Mouse (Mus musculus) embryo, embryonic 9.5 days (tissue): ENCODE results near the gene Nufip2.
A peak's percentile ranks its signal among the peaks of the same experiment; 100 is the strongest.
"Not testable (repeated sequence)": the region's sequence is repeated elsewhere in the genome, so short reads cannot be mapped to it uniquely, and the experiment has no call there.

Source experiments
- DNase-seq: peaks from one replicate; pipeline ENCODE4 v3.0.0-alpha.2; 2017; ENCODE audit errors: extremely low spot score

Nufip2 gene

DNA sequence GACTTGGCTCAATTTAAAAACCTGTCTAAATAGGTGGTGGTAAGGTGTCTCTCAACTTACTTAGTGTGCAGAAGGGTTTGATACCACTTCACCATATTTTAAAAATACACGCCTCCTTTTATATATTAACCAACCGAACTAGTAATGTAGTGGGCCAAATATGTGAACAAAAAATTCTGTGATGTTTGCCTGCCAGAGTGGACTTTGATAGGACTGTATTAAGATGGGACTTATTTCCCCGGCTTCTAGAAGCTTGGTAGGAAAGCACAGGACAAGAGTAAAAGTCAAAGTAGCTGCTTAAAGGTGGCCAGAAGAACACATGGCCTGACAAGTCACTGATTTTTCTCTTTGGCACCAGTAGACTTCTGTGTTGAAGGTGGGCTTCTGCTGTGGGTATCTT lies 27.8 kb downstream of the Nufip2 start:
- no peak for DNase-seq

DNA sequence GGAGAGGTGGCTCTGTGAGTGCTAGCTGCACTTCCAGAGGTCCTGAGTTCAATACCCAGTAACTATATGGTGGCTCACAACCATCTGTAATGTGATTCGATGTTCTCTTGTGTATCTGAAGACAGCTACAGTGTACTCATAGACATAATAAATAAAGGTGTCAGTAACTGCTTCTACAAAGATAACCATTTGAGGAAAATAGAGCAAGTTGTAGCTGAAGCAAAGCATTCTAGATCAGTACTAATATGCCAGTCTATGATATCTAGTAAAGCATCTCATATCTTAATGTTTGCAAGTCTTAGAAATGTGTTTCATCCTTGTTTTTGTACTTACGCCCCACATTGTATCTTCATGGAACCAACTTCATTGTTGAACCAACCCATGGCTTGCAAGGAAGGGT lies 33.1 kb downstream of the Nufip2 start:
- no peak for DNase-seq

DNA sequence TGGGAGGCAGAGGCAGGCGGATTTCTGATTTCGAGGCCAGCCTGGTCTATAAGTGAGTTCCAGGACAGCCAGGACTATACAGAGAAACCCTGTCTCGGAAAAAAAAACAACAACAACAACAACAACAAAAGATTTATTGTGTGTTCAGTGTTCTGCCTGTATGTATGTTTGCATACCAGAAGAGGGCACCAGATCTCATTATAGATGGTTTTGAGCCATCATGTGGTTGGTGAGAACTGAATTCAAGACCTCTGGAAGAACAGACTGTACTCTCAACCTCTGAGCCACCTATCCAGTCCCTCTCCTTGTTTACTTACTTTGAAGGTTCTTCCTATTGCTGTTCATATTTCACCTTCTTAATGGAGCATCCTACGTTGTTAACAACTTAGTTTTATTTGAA lies 35.4 kb downstream of the Nufip2 start:
- no peak for DNase-seq

DNA sequence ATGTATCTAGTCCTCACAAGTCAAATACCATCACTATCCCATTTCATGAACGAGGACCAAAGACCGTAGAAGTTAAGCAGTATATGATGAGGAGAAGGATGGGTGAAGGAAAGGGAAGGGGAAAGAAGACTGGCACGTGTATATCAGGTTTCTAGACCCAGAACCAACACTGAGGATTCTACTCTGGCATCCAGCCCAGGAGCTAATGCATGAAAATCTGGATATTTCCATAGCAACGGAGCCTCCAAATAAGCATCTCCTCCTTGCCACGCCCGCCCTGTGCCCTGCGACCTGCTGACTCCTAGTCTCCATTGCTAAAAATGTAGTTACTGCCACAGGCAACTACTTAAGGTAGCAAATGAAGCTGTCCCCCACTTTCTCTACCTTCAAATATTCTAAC lies 38.8 kb downstream of the Nufip2 start:
- no peak for DNase-seq

DNA sequence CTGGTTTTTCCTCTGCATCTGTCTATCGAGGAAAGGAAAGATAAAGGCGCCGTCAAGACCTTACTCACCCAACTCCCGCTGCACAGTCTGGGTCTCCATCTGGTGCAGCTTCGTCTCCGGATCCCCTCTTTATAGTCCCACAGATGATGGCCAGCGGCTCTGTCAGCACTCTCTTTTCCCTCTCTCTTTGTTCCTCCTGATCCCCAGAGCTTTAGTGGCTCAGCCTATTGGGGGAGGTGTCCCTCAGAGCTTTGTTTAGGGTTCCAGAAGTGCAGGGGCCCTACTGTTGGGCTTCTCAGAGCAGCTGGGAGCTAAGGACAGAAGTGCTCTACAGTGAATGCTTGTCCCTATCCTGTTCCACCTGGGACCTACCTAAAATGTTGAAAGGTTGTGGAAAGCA lies 39.2 kb downstream of the Nufip2 start, which contains the start of gene Cryba1:
Cryba1 (minus strand) TSS at position 101 of the 400 bp plus-strand sequence.
- no peak for DNase-seq

DNA sequence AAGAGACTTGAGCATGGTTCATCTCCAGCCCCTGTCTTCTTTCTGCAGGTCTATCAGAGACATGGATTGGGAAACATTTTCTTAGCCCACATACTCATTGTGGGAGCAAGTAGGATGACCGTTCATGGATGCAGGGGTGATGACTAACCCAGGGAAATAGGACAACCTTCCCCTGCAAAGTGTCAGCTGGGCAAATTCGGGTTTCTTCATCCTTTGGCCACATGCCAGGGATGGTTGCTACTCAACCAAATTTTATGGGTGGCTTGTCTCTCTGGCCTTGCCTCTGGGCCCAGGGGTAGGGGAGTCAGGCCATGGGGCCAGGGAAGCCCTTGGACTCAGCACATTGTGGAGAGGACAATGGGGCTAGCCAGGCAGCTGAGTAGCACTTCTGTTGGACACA lies 42.6 kb downstream of the Nufip2 start:
- no peak for DNase-seq

DNA sequence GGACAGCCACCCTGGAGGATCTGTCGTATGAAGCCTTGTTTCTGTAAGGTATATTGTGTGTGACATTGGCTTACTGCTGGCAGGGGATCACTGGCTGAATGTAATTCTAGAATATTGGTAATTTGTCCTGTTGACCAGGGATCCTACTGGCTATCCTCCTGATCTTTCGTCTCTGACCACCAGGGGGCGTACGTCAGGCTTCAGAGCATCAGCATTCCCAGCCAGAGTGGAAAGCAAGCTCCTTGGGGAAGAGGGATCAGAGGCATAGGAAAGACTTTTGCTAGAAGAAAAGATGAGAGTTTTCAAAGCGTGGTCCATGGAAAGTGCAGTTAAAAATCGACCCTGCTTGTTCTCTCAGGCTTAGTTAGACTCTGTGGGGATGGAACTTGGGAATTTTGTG lies 51.3 kb downstream of the Nufip2 start:
- DNase-seq, result peak; percentile 77

DNA sequence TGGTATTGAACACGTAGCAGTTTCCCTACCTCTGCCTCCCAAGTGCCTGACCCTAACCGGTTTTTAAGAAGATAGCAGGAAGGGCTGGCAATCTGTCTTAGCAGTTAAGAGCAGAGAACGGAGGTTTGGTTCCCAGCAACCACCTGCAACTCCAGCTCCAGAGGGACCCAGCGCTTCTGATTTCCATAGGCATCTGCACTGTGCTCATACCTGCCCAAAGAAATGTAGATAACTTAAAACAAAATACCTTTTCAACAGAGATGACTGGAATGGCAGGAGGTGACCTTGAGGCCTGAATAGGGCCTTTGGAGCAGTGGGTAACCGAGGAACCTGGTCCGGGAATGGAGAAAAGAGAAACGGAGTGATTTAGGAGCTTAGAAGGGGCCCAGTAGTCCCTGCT lies 52.6 kb downstream of the Nufip2 start:
- no peak for DNase-seq

DNA sequence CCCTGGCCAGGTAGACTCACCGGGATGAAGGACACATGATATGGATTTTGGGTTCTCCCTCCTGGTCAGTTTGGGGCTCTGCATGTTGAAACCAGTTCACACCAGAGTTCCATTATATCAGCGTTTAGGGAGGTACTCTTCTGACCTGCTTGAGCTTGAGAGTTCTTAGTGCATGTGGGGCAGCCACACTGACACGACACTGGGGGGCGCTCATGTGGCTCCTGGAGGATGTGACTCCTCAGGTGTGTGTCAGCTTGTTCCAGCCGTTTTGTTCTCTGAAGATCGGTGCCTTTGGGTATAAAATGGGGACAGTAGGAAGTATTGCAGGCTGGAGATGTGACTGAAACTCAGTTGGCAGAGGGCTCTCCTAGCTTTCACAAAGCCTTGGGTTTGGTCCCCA lies 58.0 kb downstream of the Nufip2 start:
- DNase-seq, result no peak

DNA sequence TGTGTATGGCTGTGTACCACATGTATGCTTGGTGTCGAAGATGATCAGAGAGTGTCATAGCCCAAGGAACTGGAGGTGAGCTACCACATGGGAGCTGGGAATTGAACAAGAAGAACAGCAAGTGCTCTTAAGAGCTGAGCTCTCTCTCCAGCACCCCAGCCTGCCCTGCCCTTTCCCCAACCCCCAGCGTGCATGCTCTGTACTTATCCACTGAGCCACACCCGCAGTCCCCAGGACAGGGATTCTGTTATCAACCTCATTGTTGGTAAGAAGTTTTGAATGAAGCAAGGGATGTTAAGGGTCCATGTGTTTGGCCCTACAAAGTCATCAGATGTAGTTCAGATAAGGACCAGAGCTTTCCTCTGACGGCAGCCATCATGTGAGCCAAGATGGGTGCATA lies 60.7 kb downstream of the Nufip2 start:
- no peak for DNase-seq

DNA sequence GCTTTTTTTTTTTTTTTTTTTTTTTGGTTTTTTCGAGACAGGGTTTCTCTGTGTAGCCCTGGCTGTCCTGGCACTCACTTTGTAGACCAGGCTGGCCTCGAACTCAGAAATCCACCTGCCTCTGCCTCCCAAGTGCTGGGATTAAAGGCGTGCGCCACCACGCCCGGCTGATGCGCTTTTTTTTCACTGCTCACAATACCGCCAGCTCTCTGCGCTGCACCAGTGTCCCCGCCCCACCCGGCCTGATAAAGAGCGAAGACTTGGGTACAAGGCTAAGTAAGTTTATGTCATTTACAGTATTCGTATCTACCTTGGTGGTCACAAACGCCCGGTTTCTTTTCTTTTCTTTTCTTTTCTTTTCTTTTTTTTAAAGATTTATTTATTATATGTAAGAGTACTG lies 61.1 kb downstream of the Nufip2 start:
- not testable (repeated sequence) for DNase-seq

DNA sequence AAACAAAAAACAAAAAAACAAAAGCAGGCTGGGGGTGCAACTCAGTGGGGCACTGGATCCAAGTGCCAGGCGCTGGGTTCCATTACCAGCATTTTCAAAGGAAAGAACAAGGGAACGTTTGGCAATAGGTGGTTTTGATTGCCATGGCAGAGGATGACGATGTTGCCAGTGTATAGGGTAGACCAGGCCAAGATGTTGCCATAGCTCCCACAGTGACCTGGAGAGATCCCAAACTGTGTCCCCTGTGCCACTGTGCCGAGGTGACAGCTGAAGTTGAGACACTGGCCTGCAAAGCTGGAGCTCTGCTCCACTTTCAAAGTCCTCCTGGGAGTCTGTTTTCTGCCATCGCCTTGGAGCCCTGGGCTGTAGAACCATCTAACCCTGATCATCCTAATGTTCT lies 63.0 kb downstream of the Nufip2 start:
- DNase-seq, result no peak

DNA sequence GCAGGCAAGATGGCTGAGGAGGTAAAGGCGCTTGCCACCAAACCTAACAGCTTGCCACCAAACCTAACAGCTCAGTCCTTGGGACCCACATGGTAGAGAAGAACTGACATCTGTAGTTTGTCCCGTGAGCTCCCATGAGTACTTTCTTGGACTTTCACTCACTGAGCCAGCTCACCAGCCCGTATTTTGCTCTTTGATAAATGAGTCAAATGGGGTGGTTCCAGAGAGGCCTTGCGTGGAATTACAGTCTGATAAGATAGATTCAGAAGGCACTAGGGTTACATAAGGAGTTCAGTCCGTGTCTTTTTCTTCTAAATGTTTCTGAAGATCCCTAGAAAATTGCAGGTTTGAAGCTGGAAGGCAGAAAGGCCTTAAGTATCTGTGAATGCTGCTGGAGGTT lies 66.6 kb downstream of the Nufip2 start:
- no peak for DNase-seq

DNA sequence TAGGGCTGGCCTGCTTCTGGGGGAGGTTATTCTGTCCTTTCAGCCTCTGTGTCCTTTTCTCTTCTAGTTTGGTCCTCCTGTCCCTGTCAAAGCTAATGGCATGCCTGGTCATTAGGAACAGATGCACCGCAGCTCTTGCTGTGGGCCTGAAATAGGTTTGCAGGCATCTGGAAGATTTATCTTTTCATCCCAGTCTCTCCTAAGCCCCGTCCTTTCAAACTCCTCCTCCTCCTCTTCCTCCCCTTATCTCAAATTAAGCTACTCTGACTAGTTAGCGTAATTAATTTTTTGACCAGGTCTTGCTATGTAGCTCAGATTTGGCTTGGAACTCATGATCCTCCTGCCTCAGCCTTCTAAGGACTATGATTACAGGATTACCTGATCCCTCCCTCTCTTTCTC lies 67.5 kb downstream of the Nufip2 start:
- DNase-seq, result no peak

DNA sequence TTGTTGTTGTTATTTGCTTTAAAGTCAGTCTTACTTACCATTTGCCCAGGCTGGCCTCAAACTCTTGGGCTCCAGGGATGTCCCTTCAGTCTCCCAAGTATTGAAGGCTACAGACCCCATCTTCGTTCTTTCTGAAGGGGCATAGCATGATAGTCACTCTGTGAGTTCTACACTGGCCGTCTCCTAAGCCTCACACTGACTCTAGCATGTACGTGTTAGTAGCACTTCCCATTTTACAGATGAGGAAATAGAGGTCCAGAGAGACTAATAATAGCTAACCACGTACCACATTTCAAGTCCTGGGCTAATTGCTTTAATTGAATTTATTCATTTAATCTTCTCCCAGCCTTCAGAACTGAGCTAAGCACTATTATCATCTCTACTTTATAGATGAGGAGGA lies 74.1 kb downstream of the Nufip2 start:
- DNase-seq, result no peak

DNA sequence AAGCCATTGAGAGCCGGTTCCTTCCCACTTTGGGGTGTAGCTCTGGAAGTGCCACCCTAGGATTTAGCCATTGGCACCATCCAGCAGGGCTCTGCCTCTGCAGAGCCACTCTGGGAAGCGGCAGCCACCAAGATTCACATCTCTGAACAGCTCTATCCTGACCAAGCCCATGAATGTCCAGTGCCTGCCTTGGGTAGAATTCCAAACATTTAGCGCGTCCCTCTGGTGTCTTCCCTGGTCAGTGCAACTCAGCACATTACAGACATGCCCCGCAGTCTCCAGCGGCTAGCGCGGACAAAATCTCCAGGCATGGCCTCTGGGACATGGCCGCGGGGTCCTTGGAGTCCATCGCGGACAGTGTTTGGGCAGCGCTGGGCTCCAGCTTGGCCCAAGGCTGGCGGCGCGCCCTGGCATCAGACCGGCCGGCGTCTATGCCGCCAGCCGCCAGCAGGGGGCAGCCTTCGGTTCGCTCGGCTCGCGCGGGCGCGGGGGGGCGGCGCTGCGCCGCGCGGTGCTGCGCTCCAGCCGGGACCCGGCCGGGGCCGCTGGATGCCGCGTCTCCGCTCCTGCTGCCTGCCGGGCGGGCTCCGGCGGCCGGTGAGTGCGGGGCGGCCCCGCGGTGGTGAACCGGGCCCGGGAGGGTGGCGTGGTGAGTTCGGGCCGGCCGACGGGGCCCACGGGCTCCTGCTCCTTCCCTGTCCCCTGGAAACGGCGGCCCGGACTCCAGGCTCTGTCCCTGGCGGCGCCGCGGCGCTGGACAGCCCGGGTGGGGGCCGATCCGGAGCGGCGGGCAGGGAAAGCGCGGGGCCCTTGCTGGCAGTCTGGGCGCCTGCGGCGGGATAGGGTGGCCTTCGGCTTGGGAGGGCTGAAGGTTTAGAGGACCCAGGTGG lies 77.1 kb downstream of the Nufip2 start, which contains the start of gene Myo18a:
Myo18a (plus strand) TSS at position 464 of the 890 bp plus-strand sequence.
- DNase-seq, result peak; percentile 83

DNA sequence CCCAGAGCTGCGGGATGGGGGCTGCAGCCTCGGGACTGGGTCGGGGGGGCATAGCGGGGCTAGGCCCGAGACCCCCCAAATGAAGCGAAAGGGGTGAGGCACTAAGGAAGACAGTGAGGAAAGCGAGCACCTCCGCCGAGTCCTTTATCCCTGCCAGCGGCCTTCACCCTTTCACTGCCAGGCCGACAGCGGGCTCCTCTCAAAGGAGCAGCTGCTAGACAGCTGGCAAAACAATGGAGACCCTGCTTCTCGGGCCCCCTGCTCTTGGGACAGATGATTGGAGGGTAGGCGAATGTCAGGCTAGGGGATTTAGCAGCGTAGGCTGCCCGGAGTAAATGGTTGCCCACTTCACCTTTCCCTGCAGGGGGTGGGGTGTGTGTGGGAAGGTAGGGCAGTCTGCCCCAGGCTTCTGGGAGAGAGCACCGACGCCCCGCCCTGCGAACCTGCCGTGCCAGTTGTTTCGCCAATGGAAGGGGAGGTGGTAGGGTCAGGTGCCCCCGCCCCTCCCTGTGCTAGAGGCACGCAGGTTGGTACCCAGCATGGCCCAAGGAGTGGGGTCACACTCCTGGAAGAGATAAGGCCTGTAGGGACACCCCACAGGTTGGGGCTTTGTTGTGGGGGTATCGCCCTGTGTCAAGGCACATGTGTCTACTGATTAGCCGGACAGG lies 77.9 kb downstream of the Nufip2 start:
- peak; percentile 74 for DNase-seq

DNA sequence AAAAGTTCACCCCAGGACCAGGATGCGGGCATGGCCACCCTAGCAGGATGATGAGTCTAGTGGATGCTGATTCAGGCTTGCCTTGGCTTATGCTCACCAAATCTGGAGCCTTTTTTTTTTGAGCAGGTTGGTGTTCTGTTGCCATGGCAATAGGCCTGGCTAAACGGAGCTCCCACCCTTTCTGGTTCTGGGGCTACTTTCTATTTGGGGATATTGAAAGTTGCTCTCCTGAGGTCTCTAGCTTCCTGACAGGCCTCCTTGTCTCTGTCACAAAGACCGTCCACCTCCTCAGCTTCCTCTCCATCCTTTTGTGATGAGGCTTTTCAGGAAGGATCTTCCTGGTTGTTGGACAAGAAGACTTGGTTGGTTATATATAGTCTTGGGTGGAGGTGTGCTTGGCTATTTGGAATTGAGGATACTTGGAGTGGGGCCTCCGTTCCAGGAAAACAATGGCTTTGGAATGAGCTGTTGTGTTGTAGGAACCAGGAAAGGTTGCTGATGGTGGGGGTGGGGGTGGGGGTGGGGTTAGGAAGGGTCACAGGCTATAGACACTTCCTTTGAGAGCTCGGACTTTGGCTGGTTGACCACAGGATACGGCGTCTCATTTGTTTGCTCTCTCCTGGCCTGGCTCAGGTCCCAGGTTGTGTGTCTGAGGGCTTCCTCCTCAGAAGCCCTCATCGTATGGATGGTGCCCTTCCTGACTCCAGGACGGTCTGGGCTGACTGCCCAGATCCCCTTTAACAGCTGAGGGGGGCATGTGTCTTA lies 78.9 kb downstream of the Nufip2 start:
- DNase-seq, result no peak

DNA sequence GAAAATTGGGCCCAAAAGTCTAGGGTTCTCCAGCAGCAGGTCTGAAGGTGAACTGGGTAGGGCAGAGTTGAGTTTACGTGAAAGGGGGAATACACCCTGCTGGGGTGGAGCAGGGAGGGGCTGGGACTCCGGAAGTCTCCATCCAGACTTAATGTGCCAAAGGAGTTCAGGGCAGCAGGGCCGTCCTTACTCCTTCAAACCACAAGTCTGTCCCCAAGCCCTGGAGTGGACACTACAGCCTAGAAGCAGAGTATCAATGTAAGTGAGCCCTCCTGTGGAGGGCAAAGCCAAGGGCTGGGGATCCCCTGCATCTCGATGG lies 79.5 kb downstream of the Nufip2 start:
- DNase-seq, result no peak

DNA sequence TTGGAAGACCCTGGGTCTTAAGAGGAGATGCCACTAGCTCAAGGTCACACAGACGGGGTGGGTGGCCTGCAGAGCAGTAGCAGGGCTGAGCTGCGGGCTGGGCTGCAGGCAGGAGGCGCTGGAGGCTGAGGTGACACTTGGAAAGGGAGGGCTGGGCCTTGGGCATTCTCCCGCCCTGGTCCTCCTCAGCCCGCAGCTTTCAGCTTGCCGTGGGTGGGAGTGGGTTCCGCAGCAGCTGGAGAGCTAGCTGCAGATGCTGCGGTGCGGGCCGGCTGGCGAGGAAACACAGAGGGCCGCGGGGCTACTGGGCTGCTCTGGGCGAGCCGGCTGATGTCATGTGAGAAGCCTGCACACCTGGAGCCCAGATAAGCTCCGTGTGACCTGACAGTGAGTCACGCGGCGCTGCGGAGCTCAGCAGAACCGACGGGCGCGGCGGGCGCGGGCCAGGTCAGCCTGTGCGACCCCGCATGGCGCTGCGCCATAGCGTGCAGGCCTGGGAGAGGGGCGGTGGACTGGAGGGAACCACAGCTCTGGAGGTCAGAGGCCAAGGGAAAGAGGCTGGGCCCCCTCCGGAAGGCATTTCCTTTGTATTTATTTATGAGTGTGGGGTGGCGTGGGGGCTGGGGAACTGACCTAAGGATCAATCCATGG lies 80.5 kb downstream of the Nufip2 start:
- peak; percentile 69 for DNase-seq

DNA sequence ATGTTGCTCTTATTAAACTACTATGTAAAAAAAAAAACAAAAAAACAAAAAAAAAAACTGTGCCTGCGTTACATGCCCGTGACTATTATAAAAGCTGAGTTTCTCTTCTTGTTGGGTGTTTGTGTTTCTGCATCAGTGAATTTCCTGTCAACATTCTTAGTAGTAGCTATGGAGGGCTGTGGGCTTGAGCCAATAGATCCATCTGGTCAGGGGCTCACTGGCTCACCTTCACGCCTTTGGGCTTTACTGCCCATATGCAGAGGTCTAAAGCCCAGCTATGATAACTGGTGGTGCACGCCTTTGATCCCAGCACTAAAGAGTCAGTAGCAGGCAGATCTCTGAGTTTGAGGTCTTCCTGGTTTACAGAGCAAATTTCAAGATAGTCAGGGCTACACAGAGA lies 83.5 kb downstream of the Nufip2 start:
- no peak for DNase-seq

DNA sequence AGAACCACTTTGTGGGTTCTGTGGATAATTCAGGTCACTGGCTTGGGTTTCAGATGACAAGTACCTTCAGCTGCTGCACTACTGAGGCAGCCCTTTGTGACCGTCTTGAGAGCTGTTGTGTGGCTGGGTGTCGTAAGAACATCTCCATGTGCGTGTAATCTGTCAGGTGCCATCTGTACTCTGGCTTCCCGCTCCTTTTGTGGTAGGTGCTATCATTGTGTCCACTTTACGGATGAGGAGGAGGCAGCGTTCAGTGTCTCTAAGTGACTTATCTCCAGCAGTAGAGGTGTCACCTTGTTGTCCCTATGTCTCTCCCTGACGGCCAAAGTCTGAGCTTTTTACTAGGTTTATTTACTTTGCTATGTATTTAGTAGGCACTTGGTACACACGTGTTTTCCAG lies 84.4 kb downstream of the Nufip2 start:
- DNase-seq, result no peak
